Mouse (Mus musculus) myocyte (in vitro differentiated cells): ENCODE measurements around the gene Dpf1. TPM values are rescaled to one million over a fixed set of nuclear protein-coding genes. Genes with fewer than 3 reads are reported as not detected.

Experiments used
- H3K27me3 ChIP-seq: one replicate; pipeline ENCODE4 v1.6.1; 2011; ENCODE audit not compliant: control insufficient read depth, insufficient read depth, insufficient read length
- H3K36me3 ChIP-seq: one replicate; pipeline ENCODE4 v1.6.1; 2011; ENCODE audit not compliant: control insufficient read depth, insufficient read depth
- H3K4me2 ChIP-seq: one replicate; pipeline ENCODE4 v1.6.1; 2011; ENCODE audit warnings: low read depth, control low read depth
- H3K4me3 ChIP-seq: one replicate; pipeline ENCODE4 v1.5.1; 2011; ENCODE audit warnings: mild to moderate bottlenecking, control low read depth, moderate library complexity
- H3K79me2 ChIP-seq: one replicate; pipeline ENCODE4 v1.6.1; 2011; ENCODE audit not compliant: control insufficient read depth, insufficient read depth
- H3ac ChIP-seq: one replicate; pipeline ENCODE4 v1.6.1; 2011; ENCODE audit not compliant: control insufficient read depth, insufficient read length
- CEBPB ChIP-seq: IDR thresholded peaks from 2 replicates; pipeline ENCODE4 v1.6.1; 2011; ENCODE audit warnings: mild to moderate bottlenecking, moderate library complexity; ENCODE audit not compliant: poor library complexity, insufficient read depth, severe bottlenecking
- E2F4 ChIP-seq: IDR thresholded peaks from one replicate; pipeline ENCODE4 v1.6.1; 2011; ENCODE audit warnings: mild to moderate bottlenecking, control low read depth, moderate library complexity; ENCODE audit not compliant: insufficient read depth
- MAX ChIP-seq: IDR thresholded peaks from one replicate; pipeline ENCODE4 v1.6.1; 2011; ENCODE audit warnings: low read depth, mild to moderate bottlenecking, control low read depth
- MYOD1 ChIP-seq, 3 experiments: IDR thresholded peaks; one replicate each; pipeline ENCODE4 v1.6.1; 2011; ENCODE audit warnings: control low read depth in 2 of 3, low read depth in 2 of 3, mild to moderate bottlenecking in 2 of 3, moderate library complexity in 1 of 3; ENCODE audit not compliant: insufficient read length in 2 of 3, control insufficient read depth in 1 of 3
- MYOG ChIP-seq, 3 experiments: IDR thresholded peaks; one replicate each; pipeline ENCODE4 v1.6.1; 2011; ENCODE audit warnings: control low read depth in 2 of 3, low read depth in 2 of 3, mild to moderate bottlenecking in 2 of 3; ENCODE audit not compliant: insufficient read length in 2 of 3, control insufficient read depth in 1 of 3, insufficient read depth in 1 of 3
- POLR2A ChIP-seq: IDR thresholded peaks from one replicate; pipeline ENCODE4 v1.6.1; 2011; ENCODE audit warnings: low read depth, mild to moderate bottlenecking, control low read depth, moderate library complexity; ENCODE audit not compliant: insufficient read length
- POLR2AphosphoS2 ChIP-seq: IDR thresholded peaks from one replicate; pipeline ENCODE4 v1.6.1; 2011; ENCODE audit warnings: low read depth, control low read depth; ENCODE audit not compliant: insufficient read length
- REST ChIP-seq: IDR thresholded peaks from one replicate; pipeline ENCODE4 v1.6.1; 2011; ENCODE audit warnings: mild to moderate bottlenecking, control low read depth, moderate library complexity; ENCODE audit not compliant: insufficient read depth, insufficient read length
- SRF ChIP-seq: IDR thresholded peaks from one replicate; pipeline ENCODE4 v1.6.1; 2011; ENCODE audit warnings: low read depth; ENCODE audit not compliant: control insufficient read depth, insufficient read length
- TCF12 ChIP-seq: IDR thresholded peaks from one replicate; pipeline ENCODE4 v1.6.1; 2011; ENCODE audit warnings: mild to moderate bottlenecking, control low read depth; ENCODE audit not compliant: poor library complexity, insufficient read depth, severe bottlenecking
- TCF3 ChIP-seq: IDR thresholded peaks from one replicate; pipeline ENCODE4 v1.6.1; 2011; ENCODE audit warnings: low read depth, control low read depth; ENCODE audit not compliant: insufficient read length
- USF1 ChIP-seq: IDR thresholded peaks from one replicate; pipeline ENCODE4 v1.6.1; 2011; ENCODE audit warnings: low read depth, mild to moderate bottlenecking, control low read depth, moderate library complexity
- polyA plus RNA-seq: library from polyadenylated mRNA; unstranded; fragments of >200 nt; fragmentation: generic; extraction: Trizol; gene quantifications from one replicate; pipeline ENCODE4 v1.2.1, GENCODE M21; 2012; ENCODE audit warnings: missing spikeins

The Dpf1 gene
- polyA plus RNA-seq, 1 experiment, result 3.4 TPM

DNA sequence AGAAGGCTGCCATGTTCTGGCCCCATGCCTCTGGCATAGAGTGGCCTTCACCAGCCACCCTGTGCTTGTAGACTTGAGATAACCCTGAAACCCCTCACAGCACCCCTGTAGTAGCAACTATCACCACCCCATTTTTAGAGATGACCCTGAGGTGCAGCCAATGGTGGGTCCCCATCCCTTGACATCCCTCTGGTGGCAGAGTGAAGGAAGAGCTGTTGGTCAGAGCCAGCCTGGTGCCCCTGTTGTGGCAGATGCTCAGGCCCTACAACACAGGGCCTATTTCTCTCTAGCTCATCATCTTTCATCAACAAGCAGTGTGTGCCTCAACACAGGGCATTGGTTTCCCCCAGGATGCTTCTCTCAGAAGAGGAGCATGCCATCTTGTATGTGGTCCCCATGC lies 31.5 kb downstream of the Dpf1 start:
- H3ac ChIP-seq, result no peak overlapping the region
- no peak overlapping the region for H3K4me3 ChIP-seq
- H3K4me2 ChIP-seq, result no peak overlapping the region
- H3K27me3 ChIP-seq, result no peaks in the 10 kb centered on the region
- TF ChIP-seq E2F4 (no peak), SRF (no peak), POLR2A (no peak), MYOG (IDR thresholded peaks at IDR 0.05; ENCODE audit: control insufficient read depth in 1 of 3, insufficient read depth in 1 of 3, insufficient read length in 2 of 3, low read depth in 2 of 3) (no peak), USF1 (no peak), POLR2AphosphoS2 (no peak), MAX (no peak), TCF12 (no peak), CEBPB (no peak), MYOD1 (IDR thresholded peaks at IDR 0.05; ENCODE audit: control insufficient read depth in 1 of 3, insufficient read length in 2 of 3, low read depth in 2 of 3) (no peak), REST (no peak), TCF3 (no peak)
- no peaks in the 10 kb centered on the region for H3K36me3 ChIP-seq
- no peaks in the 10 kb centered on the region for H3K79me2 ChIP-seq

DNA sequence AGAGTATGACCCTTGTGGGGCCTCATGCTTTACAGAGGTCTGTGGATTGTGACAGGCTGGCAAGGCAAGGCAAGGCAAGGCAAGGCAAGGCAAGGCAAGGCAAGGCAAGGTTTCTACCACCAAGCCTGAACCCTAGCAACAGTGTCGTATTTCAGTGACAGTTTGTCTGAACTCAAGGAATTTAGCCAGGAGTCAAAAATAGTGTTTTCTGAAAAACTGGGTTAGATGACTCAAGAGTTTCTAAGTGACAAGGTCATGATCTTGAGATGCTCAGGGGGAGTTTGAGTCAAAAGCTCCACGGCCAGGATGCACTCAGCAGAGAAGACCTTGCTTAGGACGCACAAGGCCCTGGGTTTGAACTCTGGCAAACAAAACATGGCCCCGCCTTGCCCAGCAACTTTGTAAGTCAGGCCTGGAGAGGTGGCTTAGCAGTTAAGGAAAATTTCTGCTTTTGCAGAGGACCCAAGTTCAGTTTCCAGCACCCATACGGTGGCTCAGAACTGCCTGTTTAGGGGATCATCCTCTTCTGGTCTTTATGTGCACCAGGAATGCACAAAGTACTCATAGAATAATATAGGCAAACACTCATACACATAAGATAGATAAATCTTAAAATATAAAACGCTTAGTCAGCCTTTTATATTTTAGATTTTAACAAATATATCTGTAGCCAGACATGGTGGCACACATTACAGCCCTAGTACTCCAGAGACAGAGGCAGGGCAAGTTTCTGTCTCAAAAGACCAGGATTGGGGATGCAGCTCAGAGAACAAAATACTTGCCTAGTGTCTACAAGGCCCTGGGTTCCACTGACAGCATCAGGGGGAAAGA lies 32.3 kb downstream of the Dpf1 start:
- Histone ChIP-seq H3K36me3 (no peaks in the 10 kb centered on the region), H3K79me2 (no peaks in the 10 kb centered on the region), H3K4me2 (no peak overlapping the region), H3ac (no peak overlapping the region), H3K4me3 (no peak overlapping the region), H3K27me3 (no peaks in the 10 kb centered on the region)
- no peak for TF ChIP-seq USF1
- no peak for TF ChIP-seq TCF3
- no peak for TF ChIP-seq TCF12
- TF ChIP-seq POLR2A, result no peak
- no peak for TF ChIP-seq REST
- no peak for TF ChIP-seq MAX
- TF ChIP-seq SRF, result no peak
- TF ChIP-seq CEBPB, result no peak
- no peak for TF ChIP-seq POLR2AphosphoS2
- no peak for TF ChIP-seq MYOG (IDR thresholded peaks at IDR 0.05; ENCODE audit: control insufficient read depth in 1 of 3, insufficient read depth in 1 of 3, insufficient read length in 2 of 3, low read depth in 2 of 3)
- TF ChIP-seq MYOD1 (IDR thresholded peaks at IDR 0.05; ENCODE audit: control insufficient read depth in 1 of 3, insufficient read length in 2 of 3, low read depth in 2 of 3), result no peak
- no peak for TF ChIP-seq E2F4

DNA sequence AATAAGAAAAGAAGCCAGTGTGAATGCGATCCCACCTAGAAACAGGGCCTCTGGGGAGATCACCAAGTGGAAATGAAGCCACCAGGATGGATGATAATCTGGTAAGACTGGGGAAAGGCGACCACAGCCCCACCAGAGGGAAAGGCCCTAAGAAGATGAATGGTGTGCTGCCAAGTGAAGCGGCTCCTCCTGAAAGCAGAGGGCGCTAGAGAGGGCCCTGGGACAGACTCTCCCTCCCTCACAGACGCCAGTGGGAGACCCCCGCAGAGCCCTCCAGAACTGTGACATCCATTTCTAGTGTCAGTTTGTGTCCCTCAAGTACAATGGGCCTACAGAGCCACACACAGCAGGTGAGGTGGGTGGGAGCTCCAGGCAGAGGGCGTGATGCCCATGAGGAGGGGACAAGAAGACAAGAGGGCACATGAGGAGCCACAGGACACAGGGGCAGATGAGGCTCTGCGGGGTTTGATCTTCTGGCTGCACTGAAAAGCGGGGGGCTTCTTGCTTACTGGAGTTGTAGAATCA lies 33.1 kb downstream of the Dpf1 start:
- no peak for TF ChIP-seq POLR2A
- Histone ChIP-seq H3K4me3 (no peak overlapping the region), H3K4me2 (no peak overlapping the region), H3ac (no peak overlapping the region), H3K27me3 (no peaks in the 10 kb centered on the region), H3K79me2 (no peaks in the 10 kb centered on the region), H3K36me3 (no peaks in the 10 kb centered on the region)

DNA sequence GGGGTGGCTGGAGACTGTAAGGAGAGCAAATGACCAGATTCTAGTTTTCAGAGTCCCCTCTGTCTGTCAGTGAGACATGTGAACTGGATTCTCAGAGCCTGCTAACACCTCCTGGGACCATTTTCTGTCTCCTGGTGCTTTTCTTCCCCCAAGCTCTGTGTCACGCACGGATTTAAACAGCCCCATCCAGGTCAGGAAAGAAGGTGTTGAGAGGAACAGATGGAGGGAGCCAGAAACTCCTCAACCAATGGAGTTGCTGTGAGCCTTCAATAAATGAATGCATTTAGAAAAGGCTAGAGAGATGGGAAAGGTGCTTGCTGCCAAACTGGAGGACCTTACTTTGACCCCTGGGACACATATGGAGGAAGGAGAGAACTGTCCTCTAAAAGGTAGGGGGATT lies 34.0 kb downstream of the Dpf1 start:
- H3K4me3 ChIP-seq, result no peak overlapping the region
- H3K79me2 ChIP-seq, result no peaks in the 10 kb centered on the region
- H3ac ChIP-seq, result no peak overlapping the region
- no peaks in the 10 kb centered on the region for H3K36me3 ChIP-seq
- H3K27me3 ChIP-seq, result no peaks in the 10 kb centered on the region
- TF ChIP-seq MYOD1 (IDR thresholded peaks at IDR 0.05; ENCODE audit: control insufficient read depth in 1 of 3, insufficient read length in 2 of 3, low read depth in 2 of 3) (no peak), USF1 (no peak), TCF12 (no peak), CEBPB (no peak)
- no peak overlapping the region for H3K4me2 ChIP-seq

DNA sequence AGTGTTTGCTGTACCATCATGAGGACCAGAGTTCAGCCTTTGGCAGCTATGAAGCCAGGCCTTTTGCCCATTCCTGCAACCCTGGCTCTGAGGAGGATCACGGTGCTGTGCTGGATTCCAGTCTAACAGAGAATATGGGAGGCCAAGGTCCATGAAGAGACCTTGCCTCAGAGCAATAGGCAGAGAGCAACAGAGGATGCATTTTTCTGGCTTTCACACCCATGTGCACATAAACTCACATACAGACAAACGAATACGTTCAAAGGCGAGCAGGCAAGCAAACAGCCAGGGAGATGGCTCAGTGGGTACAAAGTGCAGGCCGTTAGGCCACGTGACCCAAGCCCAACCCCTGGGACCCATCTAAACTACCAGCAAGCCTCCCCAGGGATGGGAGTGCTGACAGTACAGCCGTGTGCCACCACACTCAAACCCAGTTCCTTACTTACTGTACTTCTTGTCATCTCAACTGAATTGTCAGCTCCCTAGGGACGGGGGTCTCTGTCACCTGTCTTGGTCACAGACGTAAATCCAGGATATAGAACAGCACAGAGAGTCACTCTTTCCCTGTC lies 34.7 kb downstream of the Dpf1 start:
- H3K4me3 ChIP-seq, result no peak overlapping the region
- H3K27me3 ChIP-seq, result no peaks in the 10 kb centered on the region
- H3K79me2 ChIP-seq, result no peaks in the 10 kb centered on the region
- no peaks in the 10 kb centered on the region for H3K36me3 ChIP-seq
- H3ac ChIP-seq, result no peak overlapping the region
- H3K4me2 ChIP-seq, result no peak overlapping the region
- no peak for TF ChIP-seq E2F4
- TF ChIP-seq TCF12, result no peak
- TF ChIP-seq MYOG (IDR thresholded peaks at IDR 0.05; ENCODE audit: control insufficient read depth in 1 of 3, insufficient read depth in 1 of 3, insufficient read length in 2 of 3, low read depth in 2 of 3), result no peak
- no peak for TF ChIP-seq SRF
- TF ChIP-seq TCF3, result no peak
- TF ChIP-seq REST, result no peak
- TF ChIP-seq POLR2A, result no peak
- TF ChIP-seq CEBPB, result no peak
- TF ChIP-seq POLR2AphosphoS2, result no peak
- no peak for TF ChIP-seq MAX
- TF ChIP-seq USF1, result no peak
- no peak for TF ChIP-seq MYOD1 (IDR thresholded peaks at IDR 0.05; ENCODE audit: control insufficient read depth in 1 of 3, insufficient read length in 2 of 3, low read depth in 2 of 3)
